Mouse (Mus musculus) neural tube, postnatal 0 days (tissue): ENCODE results near the gene Olfr1161. TPM values are rescaled to one million over a fixed set of nuclear protein-coding genes. Genes with fewer than 3 reads are reported as not detected.

Experiments used
- polyA plus RNA-seq: library from polyadenylated mRNA; unstranded; fragments of >200 nt; fragmentation: Nextera tagmentation; extraction: Ambion mirVana; gene quantifications from 2 replicates; pipeline ENCODE4 v1.2.1, GENCODE M21; 2015

Gene Olfr1161
- not detected in 2 replicates for polyA plus RNA-seq

DNA sequence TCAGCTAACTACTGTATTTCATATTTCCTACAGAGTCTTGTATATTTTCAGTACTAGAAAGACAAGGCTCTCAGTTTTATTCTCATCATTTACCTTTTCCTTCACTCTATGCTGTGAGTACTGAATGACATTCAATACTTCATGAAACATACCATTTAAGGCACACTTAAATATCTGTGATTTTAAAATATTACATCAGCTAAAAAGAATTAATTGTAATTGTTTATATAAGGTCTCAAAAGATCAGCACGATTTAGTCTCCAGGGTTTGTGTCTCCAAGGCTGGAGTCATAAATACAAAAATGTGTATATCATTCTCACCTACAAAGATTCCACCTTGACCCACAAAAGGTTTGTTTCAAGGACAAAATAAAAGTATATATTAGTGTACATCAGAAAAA is at the start of gene Olfr1161:
Gene Olfr1161, plus strand, starts transcription at position 301 of the 400 bp plus-strand sequence.

DNA sequence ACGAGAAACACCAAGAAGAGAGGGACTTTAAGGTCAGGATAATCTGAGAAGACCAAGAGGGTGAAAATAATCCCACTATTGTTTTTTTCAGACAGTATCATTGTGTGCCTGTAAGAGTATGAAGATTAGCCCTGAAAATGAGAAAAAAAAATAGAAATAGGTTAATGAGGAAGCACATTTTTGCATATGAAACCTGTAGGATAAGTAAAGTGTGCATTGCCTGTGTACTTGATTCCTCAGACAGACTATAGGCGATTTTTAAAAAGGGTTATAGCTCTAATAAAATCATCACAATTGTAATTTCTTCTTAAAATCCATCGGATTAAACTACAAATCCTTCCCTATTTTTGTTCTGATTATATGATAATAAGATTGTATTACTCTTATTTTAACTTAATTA is 48.0 kb upstream of the Olfr1161 start, which contains the start of gene Olfr74:
Gene Olfr74, minus strand, starts transcription at position 101 of the 400 bp plus-strand sequence.

DNA sequence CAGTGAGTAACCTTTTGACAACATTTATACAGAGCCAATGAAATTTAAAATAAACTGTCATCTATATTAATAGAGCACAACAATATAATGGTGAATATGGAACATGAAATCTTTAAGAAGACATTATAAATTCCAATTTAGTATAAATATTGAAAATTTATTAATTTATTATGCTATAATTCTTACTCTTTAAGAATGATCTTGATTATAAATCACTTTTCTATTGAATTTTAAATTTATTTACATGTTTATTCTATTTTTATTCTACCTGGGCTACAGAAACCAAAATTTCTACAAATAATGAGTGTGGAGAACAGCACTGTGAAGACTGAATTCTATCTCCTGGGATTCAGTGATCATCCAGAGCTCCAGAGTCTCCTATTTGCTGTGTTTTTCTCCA is 32.8 kb upstream of the Olfr1161 start, which contains the start of gene Olfr1158:
Gene Olfr1158, plus strand, starts transcription at position 301 of the 400 bp plus-strand sequence.

DNA sequence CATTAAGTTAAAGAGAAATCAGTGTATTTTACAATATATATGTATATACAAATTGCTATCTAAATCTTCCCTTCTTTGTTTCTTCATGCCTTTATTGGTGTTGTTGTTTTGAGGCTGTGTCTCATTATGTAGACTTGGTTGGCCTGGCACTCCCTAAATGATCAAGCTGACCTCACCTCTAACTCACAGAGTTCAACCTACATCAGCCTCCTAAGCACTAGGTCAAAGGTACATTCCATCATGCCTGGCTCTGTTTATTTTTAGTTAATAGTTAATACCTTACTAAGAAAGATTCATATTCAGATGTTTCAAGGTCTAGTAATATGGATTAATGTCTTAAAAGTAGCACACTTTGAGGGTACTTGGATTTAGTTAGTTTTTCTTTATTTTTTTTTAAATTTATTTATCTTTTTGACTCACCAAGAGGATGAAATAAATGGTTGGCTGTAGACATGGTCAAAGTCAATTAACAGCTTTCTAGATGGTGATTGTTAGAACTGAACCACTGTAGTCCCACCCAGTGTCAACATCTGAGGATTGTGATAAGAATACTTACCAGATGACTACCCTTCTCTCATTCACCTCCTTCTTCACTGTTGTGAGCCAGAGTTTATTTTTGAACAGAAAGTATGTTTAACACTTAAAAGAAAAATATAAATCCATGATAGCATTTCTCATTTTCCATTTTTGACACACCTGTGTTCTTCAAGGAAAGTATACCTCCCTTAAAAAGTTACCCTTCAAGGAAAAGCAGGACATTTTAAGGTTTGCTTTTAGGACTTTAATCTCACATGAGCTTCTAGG is 14.9 kb upstream of the Olfr1161 start, which contains the start of gene Olfr1160:
Gene Olfr1160, minus strand, starts transcription at position 754 of the 804 bp plus-strand sequence.

DNA sequence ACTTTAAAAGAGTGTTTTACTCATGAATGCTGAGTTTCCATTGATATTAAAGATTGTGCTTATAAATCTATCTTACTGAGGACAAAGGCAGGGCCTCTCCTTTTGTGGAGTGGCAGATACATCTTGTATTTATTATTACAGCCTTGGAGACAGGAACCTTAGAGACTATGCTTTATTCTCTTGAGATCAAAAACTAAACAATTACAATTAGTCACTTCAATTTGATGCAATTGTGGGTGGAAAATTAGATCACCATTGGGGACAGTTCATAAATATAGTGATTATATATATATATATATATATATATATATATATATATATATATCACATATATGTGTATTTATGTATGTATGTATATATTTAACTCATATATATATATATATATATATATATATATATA is 15.0 kb downstream of the Olfr1161 start, which contains the start of gene Olfr73:
Gene Olfr73, minus strand, starts transcription at position 101 of the 400 bp plus-strand sequence.

DNA sequence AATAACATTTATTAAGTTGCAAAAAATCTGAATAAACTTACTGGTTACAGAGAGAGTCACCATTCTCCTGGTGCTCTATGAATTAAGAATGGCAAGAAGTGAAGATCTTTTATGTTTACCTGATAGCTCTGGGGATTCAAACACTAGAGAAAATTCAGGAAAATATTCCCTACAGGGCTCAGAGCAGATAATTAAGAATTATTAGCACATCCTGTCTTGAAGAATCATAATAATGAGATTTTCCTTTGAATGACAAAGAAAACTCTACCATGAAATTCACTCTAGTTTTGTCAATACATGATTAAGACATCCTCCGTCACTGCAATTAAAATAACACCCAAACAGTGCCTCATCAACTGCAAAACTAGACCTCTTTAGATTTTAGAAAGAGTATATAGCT is 28.5 kb downstream of the Olfr1161 start, which contains the start of gene Olfr1162:
Gene Olfr1162, minus strand, starts transcription at position 101 of the 400 bp plus-strand sequence.

DNA sequence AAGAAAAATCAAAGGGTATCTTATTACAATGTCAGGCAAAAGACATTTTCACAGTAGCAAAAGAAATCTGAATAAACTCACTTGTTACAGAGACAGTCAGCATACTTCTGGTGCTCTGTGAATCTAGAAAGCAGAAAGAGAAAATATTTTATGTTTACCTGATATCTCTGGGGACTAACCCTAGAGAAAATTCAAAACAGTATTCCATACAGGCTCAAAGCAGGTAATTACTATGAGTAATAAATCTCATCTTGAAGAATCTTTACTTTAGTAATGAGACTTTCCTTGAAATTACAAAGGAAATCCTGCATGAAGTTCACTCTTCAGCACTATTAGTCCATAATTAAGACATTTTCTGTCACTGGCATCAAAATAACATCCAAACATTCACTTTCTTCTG is 49.2 kb downstream of the Olfr1161 start, which contains the start of gene Olfr1163:
Gene Olfr1163, minus strand, starts transcription at position 101 of the 400 bp plus-strand sequence.

Other genes starting within 250 kb of the Olfr1161 start
- not detected in 2 replicates for gene Olfr152, start 243.3 kb upstream of the Olfr1161 start, polyA plus RNA-seq
- gene Olfr1143, start 222.2 kb upstream of the Olfr1161 start, polyA plus RNA-seq: not detected in 2 replicates
- not detected in 2 replicates for gene Olfr1145, start 213.0 kb upstream of the Olfr1161 start, polyA plus RNA-seq
- gene Olfr1148, start 192.2 kb upstream of the Olfr1161 start, polyA plus RNA-seq: not detected in 2 replicates
- gene Olfr1150-ps1, start 178.8 kb upstream of the Olfr1161 start, polyA plus RNA-seq: not detected in 2 replicates
- gene Olfr1151, start 166.9 kb upstream of the Olfr1161 start, polyA plus RNA-seq: not detected in 2 replicates
- gene Olfr1152, start 156.3 kb upstream of the Olfr1161 start, polyA plus RNA-seq: not detected in 2 replicates
- gene Olfr1153, start 127.8 kb upstream of the Olfr1161 start, polyA plus RNA-seq: not detected in 2 replicates
- not detected in 2 replicates for gene Olfr1154, start 117.6 kb upstream of the Olfr1161 start, polyA plus RNA-seq
- not detected in 2 replicates for gene Olfr1155, start 77.6 kb upstream of the Olfr1161 start, polyA plus RNA-seq
- not detected in 2 replicates for gene Olfr1156, start 69.7 kb upstream of the Olfr1161 start, polyA plus RNA-seq
- gene Olfr1157, start 54.5 kb upstream of the Olfr1161 start, polyA plus RNA-seq: not detected in 2 replicates
- not detected in 2 replicates for gene Olfr74, start 48.1 kb upstream of the Olfr1161 start, polyA plus RNA-seq
- gene Olfr1158, start 32.7 kb upstream of the Olfr1161 start, polyA plus RNA-seq: not detected in 2 replicates
- gene Olfr1160, start 14.5 kb upstream of the Olfr1161 start, polyA plus RNA-seq: not detected in 2 replicates
- not detected in 2 replicates for gene Olfr73, start 14.9 kb downstream of the Olfr1161 start, polyA plus RNA-seq
- gene Olfr1162, start 28.4 kb downstream of the Olfr1161 start, polyA plus RNA-seq: not detected in 2 replicates
- gene Olfr1163, start 49.1 kb downstream of the Olfr1161 start, polyA plus RNA-seq: not detected in 2 replicates
- not detected in 2 replicates for gene Olfr1164, start 71.2 kb downstream of the Olfr1161 start, polyA plus RNA-seq
- gene Olfr1166, start 105.5 kb downstream of the Olfr1161 start, polyA plus RNA-seq: not detected in 2 replicates
- gene Olfr1167, start 132.4 kb downstream of the Olfr1161 start, polyA plus RNA-seq: not detected in 2 replicates
- not detected in 2 replicates for gene Olfr1168, start 159.1 kb downstream of the Olfr1161 start, polyA plus RNA-seq
- gene Olfr1170, start 205.6 kb downstream of the Olfr1161 start, polyA plus RNA-seq: not detected in 2 replicates